Mouse (Mus musculus): Measurements from ENCODE around the gene Csf3.

- TF ChIP-seq CTCF (IDR thresholded peaks at IDR 0.05; ENCODE audit: low read depth) (no peak), EP300 (IDR thresholded peaks at IDR 0.05; ENCODE audit: low read depth) (peak; percentile 28; the same call in 1 of the 2 replicates)
These were observed 7.4 kb downstream of the Csf3 start for GRCm38 (mm10) chr11:98708282-98708956.
